Mouse (Mus musculus) cerebellum, postnatal 10 days (tissue): ENCODE results near the gene Olfr1499.
A peak's percentile ranks its signal among the peaks of the same experiment; 100 is the strongest.
"Not testable (repeated sequence)": the region's sequence is repeated elsewhere in the genome, so short reads cannot be mapped to it uniquely, and the experiment has no call there.

Experiments
- DNase-seq, 2 experiments: peaks; one replicate each; pipeline ENCODE4 v3.0.0; 2021; ENCODE audit warnings: mixed read lengths in 2 of 2

Olfr1499 gene

GRCm38 (mm10) chr19:13819347-13819746 is at the start of gene Olfr1499:
Gene Olfr1499 (minus strand): TSS chr19:13819447.
- no peak for DNase-seq

GRCm38 (mm10) chr19:13861495-13861894 is 42.2 kb upstream of the Olfr1499 start, which contains the start of gene Olfr1502:
Gene Olfr1502 (plus strand): TSS chr19:13861795.
- DNase-seq: no peak

DNA sequence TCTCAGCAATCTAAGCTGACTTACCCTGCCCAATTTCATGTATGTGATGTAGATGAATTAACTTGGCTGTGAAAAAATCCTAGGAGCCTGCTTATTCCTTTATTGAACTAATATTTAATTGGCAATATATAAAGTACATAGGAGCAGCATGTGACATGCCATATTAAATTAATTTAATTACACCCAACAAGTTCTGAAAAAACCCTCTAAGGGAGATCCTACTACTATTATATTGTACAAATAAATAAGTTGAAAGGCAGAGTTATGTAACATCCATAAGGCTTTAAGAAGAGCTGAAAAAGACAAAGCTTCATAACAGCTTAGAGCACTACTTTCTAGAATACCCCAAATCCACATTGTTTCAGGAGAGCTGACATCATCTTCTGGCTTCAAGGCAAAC is 31.3 kb upstream of the Olfr1499 start, which contains the start of gene Olfr1501:
Gene Olfr1501 (minus strand): TSS at position 101 of the 400 bp plus-strand sequence.
- not testable (repeated sequence) for DNase-seq

- DNase-seq: no peak
These were observed 11.1 kb upstream of the Olfr1499 start, which contains the start of gene Olfr1500 for GRCm38 (mm10) chr19:13830388-13830787. Gene Olfr1500 (minus strand): TSS chr19:13830488.

DNA sequence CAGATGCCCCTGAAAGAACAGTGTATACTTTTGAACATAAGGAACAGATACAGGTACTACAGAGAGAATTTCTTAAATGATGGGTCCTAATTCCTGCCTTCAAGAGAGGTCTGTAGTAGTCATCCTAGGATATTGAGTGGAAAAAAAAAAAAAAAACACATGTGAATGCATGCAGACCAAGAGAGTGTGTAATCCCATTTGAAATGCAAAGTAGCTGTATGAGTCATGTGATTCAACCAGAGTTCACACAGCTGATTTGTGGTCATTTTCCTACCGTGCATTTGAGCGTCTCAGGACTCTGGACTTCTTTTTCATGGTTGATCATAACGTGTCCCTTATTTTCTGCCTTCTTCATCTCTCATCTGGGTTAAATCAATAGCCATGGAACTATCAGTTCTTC is 9.2 kb upstream of the Olfr1499 start:
- DNase-seq: no peak

GRCm38 (mm10) chr19:13820847-13821246 is 1.6 kb upstream of the Olfr1499 start:
- DNase-seq: no peak

- DNase-seq: peak; percentile 30 to 46
These were observed 420 bp downstream of the Olfr1499 start for GRCm38 (mm10) chr19:13818827-13819226.

DNA sequence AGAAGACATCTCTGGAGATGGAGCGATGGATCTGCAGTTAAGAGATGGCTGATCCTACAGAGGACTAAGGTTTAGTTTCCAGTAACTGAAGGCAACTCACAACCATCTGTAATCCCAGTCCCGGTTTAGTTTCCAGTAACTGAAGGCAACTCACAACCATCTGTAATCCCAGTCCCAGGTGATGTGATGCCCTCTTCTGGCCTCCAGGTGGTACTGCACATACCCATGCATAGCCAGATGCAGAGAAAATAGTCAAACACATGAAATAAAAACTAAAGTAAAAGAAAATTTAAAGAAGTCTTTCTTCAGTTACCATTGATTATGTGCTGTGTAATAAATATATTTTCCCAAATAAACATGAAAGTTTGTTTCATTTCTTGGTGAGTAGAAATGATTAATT is 6.4 kb downstream of the Olfr1499 start:
- DNase-seq: no peak

- not testable (repeated sequence) for DNase-seq
These were observed 13.8 kb downstream of the Olfr1499 start for GRCm38 (mm10) chr19:13805486-13805885.

- no peak for DNase-seq
These were observed 21.1 kb downstream of the Olfr1499 start, which contains the start of gene Olfr1497 for GRCm38 (mm10) chr19:13798102-13798501. Gene Olfr1497 (minus strand): TSS chr19:13798202.

- no peak for DNase-seq
These were observed 41.7 kb downstream of the Olfr1499 start, which contains the start of gene Olfr1496 for GRCm38 (mm10) chr19:13777578-13777977. Gene Olfr1496 (plus strand): TSS chr19:13777878.

DNA sequence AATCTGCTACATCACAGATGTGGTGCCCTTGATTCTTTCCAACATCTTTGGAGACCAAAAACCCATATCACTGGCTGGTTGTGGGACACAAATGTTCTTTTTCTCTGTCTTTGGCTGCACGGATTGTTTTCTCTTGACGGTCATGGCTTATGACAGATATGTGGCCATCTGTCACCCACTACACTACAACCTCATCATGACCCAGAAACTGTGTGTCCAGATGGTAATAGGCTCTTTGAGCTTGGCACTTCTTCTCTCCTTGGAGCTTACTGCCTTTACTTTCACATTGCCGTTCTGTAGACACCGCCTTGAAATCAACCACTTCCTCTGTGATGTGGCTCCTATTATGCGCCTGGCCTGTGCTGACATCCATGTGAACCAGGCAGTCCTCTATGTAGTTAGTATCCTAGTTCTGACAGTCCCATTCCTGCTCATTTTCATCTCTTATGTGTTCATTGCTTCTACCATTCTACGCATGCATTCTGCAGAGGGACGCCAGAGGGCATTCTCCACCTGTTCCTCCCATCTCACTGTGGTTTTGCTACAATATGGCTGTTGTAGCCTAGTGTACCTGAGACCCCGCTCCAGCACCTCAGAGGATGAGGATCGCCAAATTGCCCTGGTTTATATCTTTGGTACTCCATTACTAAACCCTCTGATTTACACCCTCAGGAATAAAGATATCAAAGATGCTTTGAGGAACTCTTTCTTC is 50.5 kb downstream of the Olfr1499 start:
- peak; percentile 35 to 40 for DNase-seq

GRCm38 (mm10) chr19:13764306-13764705 is 54.9 kb downstream of the Olfr1499 start, which contains the start of gene Olfr1495:
Gene Olfr1495 (plus strand): TSS chr19:13764606.
- no peak for DNase-seq
